Mouse (Mus musculus): Measurements from ENCODE around the gene L3mbtl2.

DNA sequence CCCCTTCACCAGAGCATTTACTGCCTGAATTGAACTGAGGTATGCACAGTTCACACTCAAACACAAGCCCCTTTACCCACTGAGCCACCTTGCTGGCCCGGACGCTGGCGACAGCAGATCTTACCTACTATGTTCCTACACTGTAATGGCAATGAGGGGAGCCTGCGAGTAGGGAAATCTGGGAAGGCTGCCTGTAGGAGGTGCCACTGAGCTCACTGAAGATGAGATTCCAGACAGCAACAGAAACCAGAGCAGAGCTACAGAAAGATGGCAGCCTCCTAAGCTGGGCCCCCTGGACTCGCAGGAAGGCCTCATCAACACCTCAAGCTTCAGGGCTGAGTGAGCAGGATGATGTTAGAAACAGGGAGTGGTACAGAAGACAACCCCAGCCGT, 55.4 kb downstream of the L3mbtl2 start:
- TF ChIP-seq E2F4 (IDR thresholded peaks at IDR 0.05; ENCODE audit: insufficient read depth): no peak
- TF ChIP-seq MYOG (IDR thresholded peaks at IDR 0.05; ENCODE audit: control insufficient read depth in 1 of 3, insufficient read depth in 1 of 3, insufficient read length in 2 of 3, low read depth in 2 of 3): no peak
- TF ChIP-seq POLR2A (IDR thresholded peaks at IDR 0.05; ENCODE audit: insufficient read length, low read depth): no peak
- TF ChIP-seq POLR2AphosphoS2 (IDR thresholded peaks at IDR 0.05; ENCODE audit: insufficient read length, low read depth): no peak
- no peak for TF ChIP-seq TCF12 (IDR thresholded peaks at IDR 0.05; ENCODE audit: insufficient read depth, poor library complexity, severe bottlenecking)
- TF ChIP-seq USF1 (IDR thresholded peaks at IDR 0.05; ENCODE audit: low read depth): no peak
- no peak for TF ChIP-seq SRF (IDR thresholded peaks at IDR 0.05; ENCODE audit: control insufficient read depth, insufficient read length, low read depth)
- no peak for TF ChIP-seq MAX (IDR thresholded peaks at IDR 0.05; ENCODE audit: low read depth)
- no peak for TF ChIP-seq CEBPB (IDR thresholded peaks at IDR 0.05; ENCODE audit: insufficient read depth, poor library complexity, severe bottlenecking)
- no peak for TF ChIP-seq MYOD1 (IDR thresholded peaks at IDR 0.05; ENCODE audit: control insufficient read depth in 1 of 3, insufficient read length in 2 of 3, low read depth in 2 of 3)

Data from myocyte (in vitro differentiated cells).